Mouse (Mus musculus) midbrain, embryonic 16.5 days (tissue): ENCODE measurements at regions not wholly inside any gene's neighbourhood (a gene's known extent, or its start where the extent isn't known, plus 50 kb on each side); places are given as distances from the start of the nearest gene placed in this dataset.
"Not testable (repeated sequence)": the region's sequence is repeated elsewhere in the genome, so short reads cannot be mapped to it uniquely, and the experiment has no call there.

Experiments
- ATAC-seq: fragments of 200-750 bp; cut with Nextera tagmentation; 2 replicates; pipeline ENCODE4 v1.8.0; 2017; ENCODE audit warnings: moderate TSS enrichment
- H3K27ac ChIP-seq: fragments of 300-500 bp; sonication (generic); 2 replicates; pipeline ENCODE4 v1.5.1; 2014; ENCODE audit warnings: mild to moderate bottlenecking, low read length, mixed read lengths
- H3K27me3 ChIP-seq: fragments of 300-500 bp; sonication (generic); 2 replicates; pipeline ENCODE4 v1.6.1; 2014; ENCODE audit warnings: low read depth, low read length, mixed read lengths; ENCODE audit not compliant: control insufficient read depth, insufficient read depth
- H3K36me3 ChIP-seq: fragments of 300-500 bp; sonication (generic); 2 replicates; pipeline ENCODE4 v1.6.1; 2014; ENCODE audit warnings: mild to moderate bottlenecking, low read length, moderate library complexity, mixed read lengths; ENCODE audit not compliant: control insufficient read depth, insufficient read depth
- H3K4me1 ChIP-seq: fragments of 300-500 bp; sonication (generic); 2 replicates; pipeline ENCODE4 v1.6.1; 2014; ENCODE audit warnings: mild to moderate bottlenecking, low read length, mixed read lengths; ENCODE audit not compliant: control insufficient read depth, insufficient read depth
- H3K4me2 ChIP-seq: fragments of 300-500 bp; sonication (generic); 2 replicates; pipeline ENCODE4 v1.6.1; 2014; ENCODE audit warnings: mild to moderate bottlenecking, low read length, mixed read lengths
- H3K4me3 ChIP-seq: fragments of 300-500 bp; sonication (generic); 2 replicates; pipeline ENCODE4 v1.5.1; 2014; ENCODE audit warnings: low read depth, mild to moderate bottlenecking, low read length, moderate library complexity, mixed read lengths
- H3K9ac ChIP-seq: fragments of 300-500 bp; sonication (generic); 2 replicates; pipeline ENCODE4 v1.6.1; 2014; ENCODE audit warnings: low read depth, low read length, mixed read lengths
- H3K9me3 ChIP-seq: fragments of 300-500 bp; sonication (generic); replicated peaks from 2 replicates; pipeline ENCODE4 v1.6.1; 2014; ENCODE audit warnings: mild to moderate bottlenecking, low read length, mixed read lengths; ENCODE audit not compliant: control insufficient read depth, poor library complexity, severe bottlenecking
- WGBS: fragments of 180-500 bp; shearing (Covaris S2); extraction: QIAGEN DNeasy Blood & Tissue Kit; methylation state at CpG from one replicate; pipeline ENCODE4 v1.1.7; 2014; 5-methylcytosine and 5-hydroxymethylcytosine counted together

- no peak overlapping the region for H3K4me2 ChIP-seq
- no peak overlapping the region for H3K4me3 ChIP-seq
- H3K36me3 ChIP-seq: no peaks in the 10 kb centered on the region
- no peak overlapping the region for H3K9ac ChIP-seq
- 78% methylated on average over 1 of the region's 2 CpGs for WGBS
- H3K4me1 ChIP-seq: no peaks in the 10 kb centered on the region
- no peak overlapping the region for H3K27ac ChIP-seq
- no peaks in the 10 kb centered on the region for H3K27me3 ChIP-seq
- no peak for ATAC-seq
- H3K9me3 ChIP-seq: no peaks in the 10 kb centered on the region
Measured at GRCm38 (mm10) chr1:17545311-17545710, 600.4 kb downstream of the Crisp4 start.

GRCm38 (mm10) chr1:17538160-17538559 lies 607.5 kb downstream of the Crisp4 start:
- Histone ChIP-seq H3K27me3 (no peaks in the 10 kb centered on the region), H3K4me3 (no peak overlapping the region), H3K4me2 (no peak overlapping the region), H3K4me1 (no peaks in the 10 kb centered on the region), H3K36me3 (no peaks in the 10 kb centered on the region), H3K9me3 (0 out of 2 replicates have a peak, but pooled peaks cover 4% of the 10 kb centered on the region), H3K9ac (no peak overlapping the region), H3K27ac (no peak overlapping the region)
- no peak for ATAC-seq

GRCm38 (mm10) chr1:17531291-17531690 lies 614.4 kb downstream of the Crisp4 start:
- not testable (repeated sequence) for H3K27me3 ChIP-seq, H3K36me3 ChIP-seq, H3K27ac ChIP-seq, H3K4me2 ChIP-seq, H3K9ac ChIP-seq, H3K4me3 ChIP-seq, H3K9me3 ChIP-seq, H3K4me1 ChIP-seq, ATAC-seq

GRCm38 (mm10) chr1:17520118-17520517 lies 625.6 kb downstream of the Crisp4 start:
- Histone ChIP-seq H3K4me2 (no peak overlapping the region), H3K9ac (no peak overlapping the region), H3K27me3 (no peaks in the 10 kb centered on the region), H3K9me3 (no peaks in the 10 kb centered on the region), H3K4me1 (no peaks in the 10 kb centered on the region), H3K27ac (no peak overlapping the region), H3K36me3 (no peaks in the 10 kb centered on the region), H3K4me3 (no peak overlapping the region)
- 83% methylated on average over 2 of the region's 2 CpGs for WGBS
- no peak for ATAC-seq

GRCm38 (mm10) chr1:17506125-17507112 lies 639.3 kb downstream of the Crisp4 start:
- Histone ChIP-seq H3K36me3 (no peaks in the 10 kb centered on the region), H3K9me3 (no peaks in the 10 kb centered on the region), H3K9ac (no peak overlapping the region), H3K4me3 (no peak overlapping the region), H3K4me2 (no peak overlapping the region), H3K4me1 (no peaks in the 10 kb centered on the region), H3K27me3 (no peaks in the 10 kb centered on the region), H3K27ac (no peak overlapping the region)
- WGBS: 88% methylated on average over 6 of the region's 6 CpGs
- no peak for ATAC-seq

- Histone ChIP-seq H3K4me3 (no peak overlapping the region), H3K27me3 (no peaks in the 10 kb centered on the region), H3K27ac (no peak overlapping the region), H3K36me3 (no peaks in the 10 kb centered on the region), H3K4me2 (no peak overlapping the region), H3K4me1 (no peaks in the 10 kb centered on the region), H3K9me3 (no peaks in the 10 kb centered on the region), H3K9ac (no peak overlapping the region)
- 78% methylated on average over 3 of the region's 3 CpGs for WGBS
- ATAC-seq: no peak
Measured at GRCm38 (mm10) chr1:17493596-17493995, 652.1 kb downstream of the Crisp4 start.

GRCm38 (mm10) chr1:17489854-17490202 lies 655.9 kb downstream of the Crisp4 start:
- not testable (repeated sequence) for H3K9ac ChIP-seq, H3K4me3 ChIP-seq, H3K27ac ChIP-seq, H3K36me3 ChIP-seq, H3K9me3 ChIP-seq, H3K4me2 ChIP-seq, ATAC-seq, H3K4me1 ChIP-seq, H3K27me3 ChIP-seq

- H3K36me3 ChIP-seq, H3K4me1 ChIP-seq, H3K9ac ChIP-seq, H3K9me3 ChIP-seq, H3K4me3 ChIP-seq, H3K27me3 ChIP-seq, H3K27ac ChIP-seq, H3K4me2 ChIP-seq, ATAC-seq: not testable (repeated sequence)
- WGBS: 78% methylated on average over 6 of the region's 6 CpGs
Measured at GRCm38 (mm10) chr1:17489192-17489853, 656.4 kb downstream of the Crisp4 start.

GRCm38 (mm10) chr1:17451204-17451866 lies 694.4 kb downstream of the Crisp4 start:
- H3K4me3 ChIP-seq: no peak overlapping the region
- H3K4me1 ChIP-seq: no peaks in the 10 kb centered on the region
- no peak overlapping the region for H3K27ac ChIP-seq
- no peak for ATAC-seq
- H3K4me2 ChIP-seq: no peak overlapping the region
- H3K9me3 ChIP-seq: no peaks in the 10 kb centered on the region
- WGBS: 87% methylated on average over 2 of the region's 2 CpGs
- no peaks in the 10 kb centered on the region for H3K27me3 ChIP-seq
- no peak overlapping the region for H3K9ac ChIP-seq
- H3K36me3 ChIP-seq: no peaks in the 10 kb centered on the region
